Mouse (Mus musculus): Measurements from ENCODE around the gene Fbn1.

DNA sequence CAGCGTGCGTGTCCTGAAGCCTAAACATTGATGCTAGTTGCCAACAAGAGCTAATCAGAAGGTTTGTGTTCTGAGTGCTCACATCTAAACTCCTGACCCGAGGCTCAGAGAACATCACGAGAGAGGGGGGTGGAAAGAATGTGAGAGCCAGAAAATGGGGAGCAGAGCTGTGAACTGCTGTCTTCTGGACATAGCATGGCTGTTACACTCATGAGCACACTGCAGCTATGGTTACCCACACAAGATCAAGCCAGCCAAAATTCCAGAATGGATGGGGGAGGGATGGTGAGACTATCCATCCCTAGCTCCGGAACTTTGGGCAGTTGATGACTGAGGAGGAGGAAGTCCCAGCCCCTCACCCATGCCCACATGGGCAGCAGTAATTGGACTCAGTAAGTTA lies 27.7 kb downstream of the Fbn1 start:
- TF ChIP-seq CTCF (IDR thresholded peaks at IDR 0.05; ENCODE audit: low read depth): no peak
- TF ChIP-seq EP300 (optimal IDR thresholded peaks at IDR 0.05): no peak

Measured in stomach, postnatal 0 days (tissue).